Mouse (Mus musculus) cerebellum, adult 2 months (tissue): Measurements from ENCODE around the gene Gm45233. TPM values are rescaled to one million over a fixed set of nuclear protein-coding genes. Genes with fewer than 3 reads are reported as not detected.
"Not testable (repeated sequence)": the region's sequence is repeated elsewhere in the genome, so short reads cannot be mapped to it uniquely, and the experiment has no call there.

Experiments
- DNase-seq, 2 experiments: peaks; one replicate each; pipeline ENCODE4 v3.0.0; 2021
- H3K27ac ChIP-seq: fragments of 200-500 bp; 2 replicates; pipeline ENCODE4 v1.5.1; 2012; ENCODE audit warnings: low read length, control low read depth, inconsistent platforms; ENCODE audit not compliant: insufficient read depth
- H3K27me3 ChIP-seq: fragments of 200-500 bp; 2 replicates; pipeline ENCODE4 v1.6.1; 2012; ENCODE audit warnings: inconsistent platforms, mild to moderate bottlenecking, low read length, moderate library complexity; ENCODE audit not compliant: control insufficient read depth, insufficient read depth
- H3K4me1 ChIP-seq: fragments of 200-500 bp; 2 replicates; pipeline ENCODE4 v1.6.1; 2011; ENCODE audit warnings: low read length; ENCODE audit not compliant: control insufficient read depth, insufficient read depth
- H3K4me3 ChIP-seq: fragments of 200-500 bp; replicated peaks from 2 replicates; pipeline ENCODE3; 2011; ENCODE audit warnings: mild to moderate bottlenecking, low read depth, low read length, control low read depth; ENCODE audit not compliant: insufficient read depth
- CTCF ChIP-seq: fragments of 200-500 bp; IDR thresholded peaks from 2 replicates; pipeline ENCODE4 v1.5.1; 2011; ENCODE audit warnings: low read depth, mild to moderate bottlenecking, control low read depth, low read length, moderate library complexity, borderline replicate concordance; ENCODE audit not compliant: insufficient read depth
- POLR2A ChIP-seq: fragments of 200-500 bp; IDR thresholded peaks from 2 replicates; pipeline ENCODE4 v1.6.1; 2011; ENCODE audit warnings: low read length, control low read depth, borderline replicate concordance; ENCODE audit not compliant: insufficient read depth
- WGBS: fragments of 180-500 bp; shearing (Covaris S2); methylation state at CpG from one replicate; pipeline ENCODE4 v1.1.7; 2018; 5-methylcytosine and 5-hydroxymethylcytosine counted together
- polyA plus RNA-seq: library from polyadenylated mRNA; depleted of rRNA; stranded (reverse); fragments of >200 nt; gene quantifications from 2 replicates; pipeline ENCODE4 v1.2.3, GENCODE M21; 2012; rRNA removed

The Gm45233 gene
- polyA plus RNA-seq: 0.14 and 0.88 TPM in 2 replicates

- Histone ChIP-seq H3K27me3 (no peaks in the 10 kb centered on the region), H3K4me1 (no peaks in the 10 kb centered on the region), H3K4me3 (peak within 1 kb of the TSS; percentile 86), H3K27ac (peak within 1 kb of the TSS; percentile 72)
- TF ChIP-seq POLR2A (peak; percentile 88), CTCF (no peak)
- under 1% methylated on average over 27 of the region's 27 CpGs for WGBS
- DNase-seq: peak; percentile 94 to 98
These were observed at the start of gene Gm45233, which contains the start of gene Etfb for GRCm38 (mm10) chr7:43443917-43444293. Gene Gm45233 (plus strand): TSS chr7:43444128. Gene Etfb (plus strand): TSS chr7:43444083.

DNA sequence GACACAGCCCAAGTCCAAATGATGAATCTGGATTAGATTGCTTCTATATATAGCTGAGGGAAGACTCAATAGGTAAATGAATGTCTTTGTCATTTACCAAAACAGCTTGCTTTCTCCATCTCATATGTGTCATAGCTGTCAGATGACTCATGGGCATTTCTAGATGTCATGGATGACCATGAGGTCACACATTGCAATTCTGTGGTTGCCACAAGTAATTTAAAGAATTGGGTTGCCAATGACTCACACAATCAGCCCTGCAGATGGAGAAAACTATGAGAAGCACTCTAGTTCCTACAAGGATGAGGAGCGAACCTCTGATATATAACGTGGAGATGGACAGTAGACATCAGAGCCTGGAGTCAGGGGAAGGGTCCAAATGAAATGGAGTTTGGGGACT, 44.4 kb upstream of the Gm45233 start:
- Histone ChIP-seq H3K27ac (no peak overlapping the region), H3K4me1 (no peaks in the 10 kb centered on the region), H3K27me3 (no peaks in the 10 kb centered on the region), H3K4me3 (no peak overlapping the region)
- 83% methylated on average over 2 of the region's 2 CpGs for WGBS
- TF ChIP-seq CTCF (no peak), POLR2A (no peak)
- DNase-seq: no peak

DNA sequence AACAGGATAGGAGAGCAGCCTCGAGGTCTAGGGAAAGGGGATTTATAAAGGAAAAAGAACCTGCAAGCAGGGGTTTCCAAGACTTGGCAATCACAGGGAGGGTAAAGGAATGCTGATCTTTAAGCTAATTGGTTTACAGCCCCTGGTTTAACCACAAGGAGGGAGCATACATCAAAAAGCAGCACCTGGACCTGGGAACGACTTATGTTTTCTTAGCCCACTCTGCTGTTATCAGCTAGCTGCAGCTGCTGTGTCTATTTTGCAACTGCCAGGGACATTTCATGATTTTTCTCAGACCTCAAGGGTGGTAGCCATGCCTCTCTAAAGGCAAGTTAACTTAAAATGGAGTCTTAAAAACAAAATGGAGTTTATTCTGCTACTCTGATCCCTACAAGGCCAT, 41.2 kb upstream of the Gm45233 start:
- H3K4me1 ChIP-seq: no peaks in the 10 kb centered on the region
- WGBS: 40% methylated on average over 2 of the region's 2 CpGs
- H3K4me3 ChIP-seq: no peak overlapping the region

GRCm38 (mm10) chr7:43407573-43407972, 36.4 kb upstream of the Gm45233 start:
- no peaks in the 10 kb centered on the region for H3K27me3 ChIP-seq
- WGBS: 79% methylated on average over 3 of the region's 3 CpGs
- DNase-seq: no peak
- TF ChIP-seq POLR2A (no peak), CTCF (no peak)
- H3K4me1 ChIP-seq: no peaks in the 10 kb centered on the region
- H3K4me3 ChIP-seq: no peak overlapping the region
- H3K27ac ChIP-seq: no peak overlapping the region

More for the DNA sequence above, 41.2 kb upstream of the Gm45233 start:
- Histone ChIP-seq H3K27ac (no peak overlapping the region), H3K27me3 (no peaks in the 10 kb centered on the region)
- DNase-seq: no peak
- TF ChIP-seq POLR2A: no peak
- TF ChIP-seq CTCF: no peak

DNA sequence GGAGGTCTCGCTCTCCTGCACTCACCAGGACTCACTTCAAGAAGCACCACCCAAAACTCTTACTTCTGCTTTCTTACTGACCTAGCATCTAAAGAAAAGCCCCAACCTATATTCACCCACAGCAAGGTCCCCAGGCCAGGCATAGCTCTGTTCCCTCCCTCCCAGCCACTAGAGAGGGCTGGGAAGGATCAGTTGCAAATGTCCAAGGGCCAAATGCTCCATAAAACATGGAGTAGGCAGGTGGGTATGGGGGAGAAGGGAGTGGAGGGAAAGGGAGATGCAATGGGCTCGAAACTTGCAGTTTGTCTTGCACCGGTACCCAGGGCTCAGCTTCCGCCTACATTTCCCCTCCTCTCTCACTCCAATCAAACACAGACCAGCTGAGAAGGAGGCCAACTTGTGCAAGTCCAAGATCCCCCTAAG, 35.8 kb upstream of the Gm45233 start, which contains the start of gene Siglecg:
Siglecg (plus strand) TSS at position 74 of the 423 bp plus-strand sequence.
- no peak for TF ChIP-seq CTCF
- TF ChIP-seq POLR2A: no peak
- Histone ChIP-seq H3K27me3 (no peaks in the 10 kb centered on the region), H3K27ac (no peak within 1 kb of the TSS), H3K4me1 (no peaks in the 10 kb centered on the region), H3K4me3 (no peak within 1 kb of the TSS)
- WGBS: 77% methylated on average over 4 of the region's 4 CpGs
- DNase-seq: no peak

- Histone ChIP-seq H3K4me1 (no peaks in the 10 kb centered on the region), H3K27ac (no peak overlapping the region), H3K27me3 (no peaks in the 10 kb centered on the region), H3K4me3 (no peak overlapping the region)
- DNase-seq: no peak
- no peak for TF ChIP-seq CTCF
- TF ChIP-seq POLR2A: no peak
- WGBS: 88% methylated on average over 3 of the region's 3 CpGs
These were observed 34.8 kb upstream of the Gm45233 start for GRCm38 (mm10) chr7:43409084-43409483.

- not testable (repeated sequence) for H3K27me3 ChIP-seq
These were observed 32.2 kb upstream of the Gm45233 start for GRCm38 (mm10) chr7:43411724-43412123.

DNA sequence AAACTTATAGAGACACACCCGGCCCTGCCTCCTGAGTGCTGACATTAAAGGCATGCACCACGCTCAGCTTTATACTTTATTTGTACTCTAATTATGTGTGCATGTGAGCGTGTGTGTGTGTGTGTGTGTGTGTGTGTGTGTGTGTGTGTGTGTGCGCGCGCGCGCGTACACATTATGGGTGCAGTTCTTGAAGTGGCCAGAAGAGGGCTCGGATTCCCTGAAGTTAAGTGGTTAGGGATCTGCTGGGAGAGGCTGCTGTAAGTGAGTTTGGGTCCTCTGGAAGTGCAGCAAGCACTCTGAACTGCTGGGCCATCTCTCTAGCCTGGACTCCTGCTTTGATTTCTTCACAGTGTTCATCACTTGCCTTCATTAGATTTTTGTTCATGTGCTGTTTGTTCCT, 26.6 kb upstream of the Gm45233 start:
- Histone ChIP-seq H3K4me3 (no peak overlapping the region), H3K27me3 (no peaks in the 10 kb centered on the region), H3K4me1 (no peaks in the 10 kb centered on the region), H3K27ac (no peak overlapping the region)
- DNase-seq: no peak
- WGBS: 87% methylated on average over 10 of the region's 10 CpGs
- TF ChIP-seq POLR2A (no peak), CTCF (no peak)

More at GRCm38 (mm10) chr7:43411724-43412123, 32.2 kb upstream of the Gm45233 start:
- DNase-seq, H3K27ac ChIP-seq, H3K4me3 ChIP-seq, H3K4me1 ChIP-seq: not testable (repeated sequence)
- WGBS: 29% methylated on average over 4 of the region's 4 CpGs
